Mouse (Mus musculus) hindbrain, embryonic 14.5 days (tissue): ENCODE measurements around the gene Inpp5e. TPM values are rescaled to one million over a fixed set of nuclear protein-coding genes. Genes with fewer than 3 reads are reported as not detected.
"Not testable (repeated sequence)": the region's sequence is repeated elsewhere in the genome, so short reads cannot be mapped to it uniquely, and the experiment has no call there.

Experiments
- ATAC-seq: fragments of 200-750 bp; cut with Nextera tagmentation; 2 replicates; pipeline ENCODE4 v1.8.0; 2017; ENCODE audit warnings: moderate number of reproducible peaks, mild to moderate bottlenecking, moderate TSS enrichment, moderate library complexity; ENCODE audit not compliant: low FRiP score
- DNase-seq: peaks from one replicate; pipeline ENCODE4 v3.0.0-alpha.2; 2015; ENCODE audit warnings: low spot score
- H3K27ac ChIP-seq: fragments of 300-500 bp; sonication (generic); 2 replicates; pipeline ENCODE4 v1.5.1; 2014; ENCODE audit warnings: mild to moderate bottlenecking, moderate library complexity
- H3K27me3 ChIP-seq: fragments of 300-500 bp; sonication (generic); 2 replicates; pipeline ENCODE4 v1.6.1; 2014; ENCODE audit warnings: mild to moderate bottlenecking, low read length, mixed read lengths; ENCODE audit not compliant: control insufficient read depth, insufficient read depth
- H3K36me3 ChIP-seq: fragments of 300-500 bp; sonication (generic); replicated peaks from 2 replicates; pipeline ENCODE4 v1.6.1; 2014; ENCODE audit not compliant: control insufficient read depth, insufficient read depth
- H3K4me1 ChIP-seq: fragments of 300-500 bp; sonication (generic); replicated peaks from 2 replicates; pipeline ENCODE4 v1.6.1; 2014; ENCODE audit warnings: antibody characterized with exemption, low read length, mixed read lengths; ENCODE audit not compliant: control insufficient read depth, insufficient read depth
- H3K4me2 ChIP-seq: fragments of 300-500 bp; sonication (generic); replicated peaks from 2 replicates; pipeline ENCODE4 v1.6.1; 2014; ENCODE audit warnings: mild to moderate bottlenecking, moderate library complexity
- H3K4me3 ChIP-seq: fragments of 300-500 bp; sonication (generic); replicated peaks from 2 replicates; pipeline ENCODE4 v1.5.1; 2014; ENCODE audit warnings: mild to moderate bottlenecking, low read length
- H3K9ac ChIP-seq: fragments of 300-500 bp; sonication (generic); 2 replicates; pipeline ENCODE4 v1.6.1; 2014
- H3K9me3 ChIP-seq: fragments of 300-500 bp; sonication (generic); 2 replicates; pipeline ENCODE4 v1.6.1; 2016; ENCODE audit warnings: low read length; ENCODE audit not compliant: control insufficient read depth
- WGBS: fragments of 180-500 bp; shearing (Covaris S2); extraction: QIAGEN DNeasy Blood & Tissue Kit; methylation state at CpG from one replicate; pipeline ENCODE4 v1.1.7; 2014; 5-methylcytosine and 5-hydroxymethylcytosine counted together
- polyA plus RNA-seq: library from polyadenylated mRNA; unstranded; fragments of >200 nt; fragmentation: Nextera tagmentation; extraction: Ambion mirVana; gene quantifications from 2 replicates; pipeline ENCODE4 v1.2.1, GENCODE M21; 2014

The Inpp5e gene
- polyA plus RNA-seq, 1 experiment from 2014 or later = 22.1 TPM

GRCm38 (mm10) chr2:26400296-26400695 lies 8.7 kb downstream of the Inpp5e start:
- Histone ChIP-seq H3K36me3 (peaks cover 71% of the 10 kb centered on the region), H3K4me1 (peaks cover 8% of the 10 kb centered on the region), H3K9me3 (no peaks in the 10 kb centered on the region), H3K4me3 (no peak overlapping the region), H3K9ac (no peak overlapping the region), H3K4me2 (no peak overlapping the region), H3K27me3 (no peaks in the 10 kb centered on the region), H3K27ac (no peak overlapping the region)
- DNase-seq (no peak), ATAC-seq (no peak)
- WGBS = 85% methylated on average over 5 of the region's 5 CpGs

DNA sequence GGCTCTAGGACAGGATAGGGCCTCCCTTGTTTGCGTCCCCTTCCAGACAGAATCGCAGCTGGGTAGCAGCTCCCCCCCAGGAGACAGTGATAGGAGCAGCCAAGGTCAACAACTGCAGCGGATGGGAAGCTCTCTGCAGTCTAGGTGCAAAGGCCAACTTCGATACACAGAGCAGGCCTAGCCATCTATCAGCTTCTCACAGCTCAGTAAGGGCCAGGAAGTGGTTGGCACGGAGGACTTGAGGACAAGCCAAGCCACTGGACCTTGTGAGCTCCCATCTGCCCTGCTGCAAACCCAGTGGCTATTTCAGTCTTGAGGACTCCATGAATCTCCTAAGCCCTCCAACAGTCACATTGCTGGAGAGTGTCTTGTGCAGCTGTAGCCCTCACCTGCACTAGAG lies 9.4 kb downstream of the Inpp5e start:
- H3K4me3 ChIP-seq = no peak overlapping the region
- ATAC-seq (no peak), DNase-seq (no peak)
- no peaks in the 10 kb centered on the region for H3K9me3 ChIP-seq
- no peaks in the 10 kb centered on the region for H3K27me3 ChIP-seq
- H3K4me2 ChIP-seq = no peak overlapping the region
- H3K4me1 ChIP-seq = peaks cover 1% of the 10 kb centered on the region
- WGBS = 86% methylated on average over 5 of the region's 5 CpGs
- H3K9ac ChIP-seq = no peak overlapping the region
- H3K27ac ChIP-seq = no peak overlapping the region
- peaks cover 77% of the 10 kb centered on the region for H3K36me3 ChIP-seq

DNA sequence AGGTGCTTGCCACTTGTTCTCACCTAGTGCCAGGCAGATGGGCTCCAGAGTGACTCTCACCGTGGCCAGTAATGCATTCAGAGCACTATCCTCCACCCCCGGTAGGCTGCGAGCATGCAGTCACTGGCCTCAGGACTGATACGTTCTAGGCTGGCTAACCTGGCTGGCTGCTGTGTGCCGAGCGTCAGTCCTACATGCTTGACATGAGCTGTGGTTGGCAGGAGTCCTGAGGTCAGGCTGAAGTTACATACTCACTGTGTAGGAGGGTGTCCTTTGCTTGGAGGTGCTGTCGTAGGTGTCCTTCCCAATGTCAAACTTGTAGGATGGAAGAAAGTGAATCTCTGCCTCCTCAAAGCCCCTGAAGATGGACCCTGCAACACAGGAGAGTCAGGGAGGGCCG lies 10.0 kb downstream of the Inpp5e start:
- Histone ChIP-seq H3K4me3 (no peak overlapping the region), H3K27me3 (no peaks in the 10 kb centered on the region), H3K9ac (no peak overlapping the region), H3K36me3 (peaks cover 84% of the 10 kb centered on the region), H3K9me3 (no peaks in the 10 kb centered on the region), H3K4me1 (no peaks in the 10 kb centered on the region), H3K4me2 (no peak overlapping the region), H3K27ac (no peak overlapping the region)
- DNase-seq (no peak), ATAC-seq (no peak)
- WGBS = 90% methylated on average over 8 of the region's 8 CpGs

DNA sequence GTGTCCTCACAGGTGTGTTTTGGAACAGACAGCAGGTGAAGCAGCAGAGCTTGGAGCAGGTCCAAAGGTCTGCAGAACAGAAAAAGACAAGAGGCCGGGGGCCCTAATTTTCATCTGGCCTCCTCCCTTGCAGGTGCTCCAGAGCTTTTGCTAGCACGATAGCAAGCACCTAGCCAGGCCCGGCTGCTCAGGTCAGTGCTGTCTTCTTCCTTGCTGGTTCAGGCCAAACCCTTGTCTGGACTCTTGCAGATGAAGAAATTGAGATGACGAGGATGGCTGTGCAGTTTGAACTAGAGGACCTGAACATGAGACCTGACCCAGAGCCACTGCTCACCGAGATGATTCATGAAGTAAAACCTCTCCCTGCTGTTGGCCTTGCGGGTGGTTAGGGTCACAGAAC lies 17.4 kb downstream of the Inpp5e start:
- no peak overlapping the region for H3K9ac ChIP-seq
- H3K36me3 ChIP-seq = peaks cover 77% of the 10 kb centered on the region
- peaks cover 23% of the 10 kb centered on the region for H3K4me1 ChIP-seq
- no peaks in the 10 kb centered on the region for H3K27me3 ChIP-seq
- DNase-seq (no peak), ATAC-seq (no peak)
- no peak overlapping the region for H3K27ac ChIP-seq
- WGBS = 95% methylated on average over 6 of the region's 6 CpGs
- H3K4me2 ChIP-seq = no peak overlapping the region
- no peak overlapping the region for H3K4me3 ChIP-seq
- H3K9me3 ChIP-seq = no peaks in the 10 kb centered on the region

GRCm38 (mm10) chr2:26390954-26391353 lies 18.0 kb downstream of the Inpp5e start:
- ATAC-seq (no peak), DNase-seq (no peak)
- 86% methylated on average over 3 of the region's 3 CpGs for WGBS
- Histone ChIP-seq H3K27me3 (no peaks in the 10 kb centered on the region), H3K4me1 (peaks cover 23% of the 10 kb centered on the region), H3K4me3 (no peak overlapping the region), H3K9ac (no peak overlapping the region), H3K4me2 (no peak overlapping the region; the same call in 1 of the 2 replicates), H3K9me3 (no peaks in the 10 kb centered on the region), H3K27ac (no peak overlapping the region), H3K36me3 (peaks cover 77% of the 10 kb centered on the region)

DNA sequence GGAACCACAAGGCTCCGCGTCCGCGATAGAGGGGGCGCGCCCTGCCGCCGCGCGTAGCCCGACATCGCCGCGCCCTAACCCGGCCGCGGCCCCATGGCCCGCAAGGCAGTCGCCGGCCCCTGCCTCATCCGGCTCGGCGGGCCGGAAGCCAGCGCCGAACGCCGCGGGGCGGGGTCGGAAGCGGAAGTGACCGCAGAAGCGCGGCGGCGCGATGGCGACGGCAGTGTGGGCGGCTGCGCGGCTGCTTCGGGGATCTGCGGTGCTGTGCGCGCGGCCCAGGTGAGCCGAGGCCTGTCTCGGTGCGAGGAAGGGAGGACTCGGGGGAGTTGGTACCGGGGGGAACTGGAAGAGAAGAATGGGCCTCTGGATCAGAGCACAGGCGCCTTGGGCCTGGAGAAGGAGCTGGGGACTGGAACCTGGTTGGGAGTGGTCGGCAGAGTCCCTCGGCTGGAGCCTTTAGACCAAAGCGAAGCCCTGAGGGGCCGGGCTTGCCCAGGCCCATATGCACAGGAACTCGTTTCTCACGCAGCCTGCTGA lies 19.8 kb downstream of the Inpp5e start, which contains the start of the genes Entr1 and Pmpca:
Entr1 (minus strand) TSS at position 163 of the 537 bp plus-strand sequence.
Pmpca (plus strand) TSS at position 186 of the 537 bp plus-strand sequence.
- peak within 1 kb of the TSS; percentile 98 for H3K4me3 ChIP-seq
- H3K9ac ChIP-seq = peak within 1 kb of the TSS; percentile 96

DNA sequence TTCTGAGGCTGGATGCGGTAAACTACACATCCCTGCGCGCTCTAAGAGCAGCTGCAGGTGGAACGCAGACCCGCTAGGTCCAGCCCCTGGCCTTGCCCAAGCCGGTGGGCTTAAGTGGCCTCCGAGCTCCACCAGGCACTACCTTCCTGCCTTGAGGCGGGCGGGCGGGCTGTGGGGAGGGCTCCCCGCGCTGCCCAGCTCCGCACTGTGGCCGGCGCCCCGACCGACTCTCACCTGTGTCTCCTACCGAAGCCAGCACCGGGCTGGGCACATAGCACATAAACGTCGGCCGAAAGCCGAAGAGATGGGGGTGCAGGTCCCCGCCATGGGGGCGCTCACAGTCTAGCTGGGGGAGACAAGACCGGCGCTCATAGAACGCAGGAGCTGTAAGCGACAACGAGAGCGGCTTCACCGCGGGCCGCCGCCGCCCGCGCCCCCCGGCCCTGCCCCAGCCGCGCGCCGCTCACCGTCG lies 20.3 kb downstream of the Inpp5e start:
- H3K4me1 ChIP-seq = peaks cover 23% of the 10 kb centered on the region
- H3K27me3 ChIP-seq = no peaks in the 10 kb centered on the region
- DNase-seq (no peak), ATAC-seq (peak; percentile 54)
- H3K36me3 ChIP-seq = peaks cover 77% of the 10 kb centered on the region
- peak overlapping the region; percentile 96 for H3K9ac ChIP-seq
- 0% methylated on average over 32 of the region's 45 CpGs for WGBS
- H3K4me3 ChIP-seq = peak overlapping the region; percentile 98
- H3K9me3 ChIP-seq = no peaks in the 10 kb centered on the region
- peak overlapping the region; percentile 96 for H3K4me2 ChIP-seq
- H3K27ac ChIP-seq = peak overlapping the region; percentile 75

More for the DNA sequence above, 19.8 kb downstream of the Inpp5e start, which contains the start of the genes Entr1 and Pmpca:
- H3K9me3 ChIP-seq = no peaks in the 10 kb centered on the region
- H3K4me1 ChIP-seq = peaks cover 23% of the 10 kb centered on the region
- H3K4me2 ChIP-seq = peak within 1 kb of the TSS; percentile 96
- peak within 1 kb of the TSS; percentile 75 for H3K27ac ChIP-seq
- H3K36me3 ChIP-seq = peaks cover 77% of the 10 kb centered on the region
- H3K27me3 ChIP-seq = no peaks in the 10 kb centered on the region
- under 1% methylated on average over 60 of the region's 60 CpGs for WGBS
- ATAC-seq = peak; percentile 92
- DNase-seq = peak; percentile 90

DNA sequence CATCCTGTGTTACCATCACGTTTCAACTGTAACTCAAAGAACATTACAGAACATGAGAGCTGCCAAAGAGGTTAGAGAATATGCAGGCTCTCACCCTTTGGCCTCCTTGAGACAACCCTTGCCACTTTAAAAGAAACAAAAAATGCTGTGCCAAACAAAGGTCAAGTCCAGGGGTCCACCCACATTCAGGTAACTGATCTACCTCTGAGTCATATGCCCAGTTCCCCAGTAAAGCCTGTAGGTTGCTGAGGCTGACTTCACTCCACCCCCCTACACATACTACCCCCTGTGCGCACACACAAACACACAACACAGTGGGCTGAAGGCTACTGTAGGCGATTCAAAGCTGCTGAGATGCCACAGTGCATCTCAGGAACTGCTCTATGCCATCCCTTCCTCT lies 21.3 kb downstream of the Inpp5e start:
- Histone ChIP-seq H3K27ac (no peak overlapping the region), H3K36me3 (peaks cover 77% of the 10 kb centered on the region), H3K9ac (no peak overlapping the region), H3K4me2 (peak overlapping the region; percentile 96; the same call in 1 of the 2 replicates), H3K9me3 (no peaks in the 10 kb centered on the region), H3K4me3 (0 out of 2 replicates have a peak overlapping the region, but pooled peaks have one; percentile 98), H3K4me1 (peaks cover 23% of the 10 kb centered on the region), H3K27me3 (no peaks in the 10 kb centered on the region)
- WGBS = 93% methylated on average over 3 of the region's 3 CpGs
- ATAC-seq (no peak), DNase-seq (no peak)

GRCm38 (mm10) chr2:26380871-26381270 lies 28.1 kb downstream of the Inpp5e start:
- not testable (repeated sequence) for H3K27me3 ChIP-seq, H3K9me3 ChIP-seq, DNase-seq, ATAC-seq, H3K4me1 ChIP-seq
- H3K36me3 ChIP-seq = peaks cover 63% of the 10 kb centered on the region
- peak overlapping the region; percentile 33; the same call in 1 of the 2 replicates for H3K27ac ChIP-seq
- H3K9ac ChIP-seq = peak overlapping the region; percentile 81
- H3K4me2 ChIP-seq = peak overlapping the region; percentile 94
- peak overlapping the region; percentile 84 for H3K4me3 ChIP-seq
- 35% methylated on average over 6 of the region's 6 CpGs for WGBS
